8 mouse cellular contexts compared by ENCODE assay signal in the genomic region with DNA sequence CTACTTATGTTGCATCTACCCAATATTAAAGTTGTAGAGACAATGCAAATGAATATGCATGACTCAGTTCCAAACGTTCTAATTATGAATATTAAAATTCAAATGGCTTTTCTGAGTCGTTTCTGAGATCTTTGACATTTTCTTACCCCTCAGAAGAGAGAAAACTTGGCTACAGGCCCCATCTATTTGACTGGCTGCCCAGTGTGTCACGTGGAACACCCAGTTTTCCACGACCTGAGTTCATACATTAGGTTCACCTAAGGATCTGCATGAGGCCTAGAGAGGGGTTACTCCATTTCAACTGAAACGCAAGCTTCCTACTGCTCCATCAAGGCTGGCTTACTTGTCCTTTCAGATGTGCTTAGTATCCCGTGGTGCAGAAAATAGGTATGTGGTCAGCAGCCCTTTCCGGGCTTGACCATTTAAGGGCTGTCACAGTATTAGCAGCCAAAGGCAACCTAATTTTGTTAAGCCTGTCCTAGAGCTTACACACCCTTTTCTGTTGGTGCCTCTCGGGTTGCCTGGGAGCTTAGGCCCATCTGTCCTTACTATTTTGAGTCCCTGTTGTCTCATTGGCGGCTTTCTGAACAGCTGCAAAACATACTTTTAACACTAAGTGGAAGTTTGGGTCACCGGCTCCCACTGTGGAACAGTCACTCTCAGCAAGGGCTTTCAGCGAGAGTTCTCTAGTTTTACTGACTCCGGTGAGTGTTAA. TPM values are rescaled to one million over a fixed set of nuclear protein-coding genes. Genes with fewer than 3 reads are reported as not detected.
DNase-seq lines count a peak whose midpoint lies in the region; ATAC-seq and TF ChIP-seq lines count a peak whose summit lies in the region.

Vma21 (plus strand) TSS at position 294 of the 715 bp plus-strand sequence.

- peak; percentile 18; the same call in 1 of the 2 replicates for ATAC-seq in lung, embryonic 14.5 days (ENCODE audit: insufficient read depth)
- no peak for ATAC-seq in forebrain, embryonic 16.5 days
- ATAC-seq in hindbrain, embryonic 12.5 days (ENCODE audit: low FRiP score): peak; percentile 44; the same call in 1 of the 2 replicates
- no peak for ATAC-seq in midbrain, embryonic 12.5 days (ENCODE audit: low FRiP score, low read depth)

- H3K27me3 ChIP-seq in lung, embryonic 14.5 days (ENCODE audit: insufficient read depth, low read length): no peaks in the 10 kb centered on the region
- no peaks in the 10 kb centered on the region for H3K27me3 ChIP-seq in forebrain, embryonic 16.5 days (replicated peaks; ENCODE audit: control insufficient read depth, insufficient read depth, low read length)
- no peaks in the 10 kb centered on the region for H3K27me3 ChIP-seq in hindbrain, embryonic 12.5 days
- no peaks in the 10 kb centered on the region for H3K27me3 ChIP-seq in midbrain, embryonic 12.5 days

- H3K36me3 ChIP-seq in lung, embryonic 14.5 days (ENCODE audit: insufficient read depth): no peaks in the 10 kb centered on the region
- H3K36me3 ChIP-seq in forebrain, embryonic 16.5 days (ENCODE audit: control insufficient read depth, insufficient read depth): no peaks in the 10 kb centered on the region
- no peaks in the 10 kb centered on the region for H3K36me3 ChIP-seq in hindbrain, embryonic 12.5 days
- H3K36me3 ChIP-seq in midbrain, embryonic 12.5 days: no peaks in the 10 kb centered on the region

- intact Hi-C loops in left cerebral cortex, postnatal 14 days (cut with DNase I): no loop called here

- DNase-seq in lung, embryonic 14.5 days: peak; percentile 3
- DNase-seq in lung, postnatal 14 days: no peak
- peak; percentile 3 to 4 for DNase-seq in left cerebral cortex, postnatal 14 days (ENCODE audit: low spot score in 2 of 2)
- DNase-seq in spleen, postnatal 36 days (ENCODE audit: low spot score in 2 of 2): no peak

- no peaks in the 10 kb centered on the region for H3K4me1 ChIP-seq in lung, embryonic 14.5 days (ENCODE audit: insufficient read depth)
- no peaks in the 10 kb centered on the region for H3K4me1 ChIP-seq in brown adipose tissue, adult 24 weeks (ENCODE audit: control insufficient read depth, insufficient read depth, insufficient read length, low read length)
- H3K4me1 ChIP-seq in forebrain, embryonic 16.5 days (replicated peaks; ENCODE audit: control insufficient read depth, insufficient read depth, low read length): peaks cover 4% of the 10 kb centered on the region; the same call in 1 of the 2 replicates
- H3K4me1 ChIP-seq in hindbrain, embryonic 12.5 days: peaks cover 3% of the 10 kb centered on the region; the same call in 1 of the 2 replicates
- H3K4me1 ChIP-seq in midbrain, embryonic 12.5 days: 0 out of 2 replicates have a peak, but pooled peaks cover 3% of the 10 kb centered on the region

- WGBS in lung, embryonic 14.5 days: 34% methylated on average over 12 of the region's 12 CpGs
- 28% methylated on average over 12 of the region's 12 CpGs for WGBS in forebrain, embryonic 16.5 days
- 33% methylated on average over 12 of the region's 12 CpGs for WGBS in hindbrain, embryonic 12.5 days
- 35% methylated on average over 12 of the region's 12 CpGs for WGBS in midbrain, embryonic 12.5 days

- H3K4me2 ChIP-seq in lung, embryonic 14.5 days: peak within 1 kb of the TSS; percentile 60
- H3K4me2 ChIP-seq in forebrain, embryonic 16.5 days (ENCODE audit: low read length): peak within 1 kb of the TSS; percentile 58
- peak within 1 kb of the TSS; percentile 50 for H3K4me2 ChIP-seq in hindbrain, embryonic 12.5 days (replicated peaks)
- peak within 1 kb of the TSS; percentile 53 for H3K4me2 ChIP-seq in midbrain, embryonic 12.5 days (replicated peaks)

- H3K4me3 ChIP-seq in lung, embryonic 14.5 days (ENCODE audit: low read depth, low read length): peak within 1 kb of the TSS; percentile 52
- H3K4me3 ChIP-seq in brown adipose tissue, adult 24 weeks (ENCODE audit: insufficient read depth, low read depth, low read length): peak within 1 kb of the TSS; percentile 91
- H3K4me3 ChIP-seq in forebrain, embryonic 16.5 days (replicated peaks; ENCODE audit: low read length): peak within 1 kb of the TSS; percentile 67
- peak within 1 kb of the TSS; percentile 64 for H3K4me3 ChIP-seq in hindbrain, embryonic 12.5 days
- H3K4me3 ChIP-seq in midbrain, embryonic 12.5 days: peak within 1 kb of the TSS; percentile 61

- TF ChIP-seq CTCF in lung, embryonic 14.5 days (IDR thresholded peaks at IDR 0.05; ENCODE audit: low read depth): no peak

- no peaks in the 10 kb centered on the region for H3K9me3 ChIP-seq in lung, embryonic 14.5 days (ENCODE audit: low read depth, low read length)
- no peaks in the 10 kb centered on the region for H3K9me3 ChIP-seq in forebrain, embryonic 16.5 days (ENCODE audit: control insufficient read depth, low read length)
- H3K9me3 ChIP-seq in hindbrain, embryonic 12.5 days (replicated peaks): no peaks in the 10 kb centered on the region
- no peaks in the 10 kb centered on the region for H3K9me3 ChIP-seq in midbrain, embryonic 12.5 days

- peak within 1 kb of the TSS; percentile 86 for H3K27ac ChIP-seq in lung, embryonic 14.5 days (ENCODE audit: low read depth)
- peak within 1 kb of the TSS; percentile 95 for H3K27ac ChIP-seq in brown adipose tissue, adult 24 weeks (replicated peaks; ENCODE audit: low read depth, low read length)
- H3K27ac ChIP-seq in forebrain, embryonic 16.5 days (ENCODE audit: low read length): peak within 1 kb of the TSS; percentile 80
- H3K27ac ChIP-seq in hindbrain, embryonic 12.5 days: peak within 1 kb of the TSS; percentile 79
- H3K27ac ChIP-seq in midbrain, embryonic 12.5 days (replicated peaks): peak within 1 kb of the TSS; percentile 82

- H3K9ac ChIP-seq in lung, embryonic 14.5 days: peak within 1 kb of the TSS; percentile 73
- H3K9ac ChIP-seq in forebrain, embryonic 16.5 days (replicated peaks; ENCODE audit: low read depth, low read length): peak within 1 kb of the TSS; percentile 70
- H3K9ac ChIP-seq in hindbrain, embryonic 12.5 days: peak within 1 kb of the TSS; percentile 78
- peak within 1 kb of the TSS; percentile 72 for H3K9ac ChIP-seq in midbrain, embryonic 12.5 days (replicated peaks)

RNA-seq across cellular contexts. Expression of gene Vma21, which starts in this region (rescaled TPM):
- 37.3 and 39.4 TPM in 2 replicates for polyA plus RNA-seq in lung, embryonic 14.5 days (2014; fragmentation: Nextera tagmentation; extraction: Ambion mirVana)
- 53.7 and 63.9 TPM in 2 replicates for polyA plus RNA-seq in brown adipose tissue, adult 24 weeks (2012; ENCODE audit: insufficient read depth, insufficient read length, missing spikeins)
- polyA plus RNA-seq in forebrain, embryonic 16.5 days (2015; fragmentation: Nextera tagmentation; extraction: Ambion mirVana): 51.2 and 54.8 TPM in 2 replicates
- 50.5 and 53.3 TPM in 2 replicates for polyA plus RNA-seq in hindbrain, embryonic 12.5 days (2016; fragmentation: Nextera tagmentation; extraction: Ambion mirVana)
- 10 to 100 TPM; 35.5 to 36.2 TPM for total RNA-seq in left cerebral cortex, postnatal 14 days (2021)
- 50.3 TPM in 2 replicates for polyA plus RNA-seq in midbrain, embryonic 12.5 days (2016; fragmentation: Nextera tagmentation; extraction: Ambion mirVana)

Comparison
In these comparisons a context has a peak if more than half of its experiments do, and no peak if none do; other contexts are left out.
1. DNase-seq: peak in lung, embryonic 14.5 days (single experiment) and left cerebral cortex, postnatal 14 days (2 of 2); none in lung, postnatal 14 days (single experiment) and spleen, postnatal 36 days (0 of 2).
2. ATAC-seq: peak in lung, embryonic 14.5 days (single experiment) and hindbrain, embryonic 12.5 days (single experiment); none in forebrain, embryonic 16.5 days (single experiment) and midbrain, embryonic 12.5 days (single experiment).
3. Peak in every context shown above with its lines, with median percentiles within 50 percentile points of each other: H3K27ac ChIP-seq, H3K4me2 ChIP-seq, H3K4me3 ChIP-seq and H3K9ac ChIP-seq.